Mouse (Mus musculus) hindbrain, embryonic 12.5 days (tissue): Measurements from ENCODE around the gene Hdac4. TPM values are rescaled to one million over a fixed set of nuclear protein-coding genes. Genes with fewer than 3 reads are reported as not detected.

Source experiments
- ATAC-seq: fragments of 200-750 bp; cut with Nextera tagmentation; 2 replicates; pipeline ENCODE4 v1.8.0; 2017; ENCODE audit warnings: moderate TSS enrichment; ENCODE audit not compliant: low FRiP score
- H3K27ac ChIP-seq: fragments of 300-500 bp; sonication (generic); 2 replicates; pipeline ENCODE4 v1.5.1; 2016; ENCODE audit warnings: mild to moderate bottlenecking
- H3K27me3 ChIP-seq: fragments of 300-500 bp; sonication (generic); 2 replicates; pipeline ENCODE4 v1.6.1; 2016; ENCODE audit warnings: mild to moderate bottlenecking
- H3K36me3 ChIP-seq: fragments of 300-500 bp; sonication (generic); 2 replicates; pipeline ENCODE4 v1.6.1; 2016; ENCODE audit warnings: mild to moderate bottlenecking
- H3K4me1 ChIP-seq: fragments of 300-500 bp; sonication (generic); 2 replicates; pipeline ENCODE4 v1.6.1; 2016
- H3K4me2 ChIP-seq: fragments of 300-500 bp; sonication (generic); replicated peaks from 2 replicates; pipeline ENCODE4 v1.6.1; 2016; ENCODE audit warnings: mild to moderate bottlenecking
- H3K4me3 ChIP-seq: fragments of 300-500 bp; sonication (generic); 2 replicates; pipeline ENCODE4 v1.5.1; 2016; ENCODE audit warnings: mild to moderate bottlenecking
- H3K9ac ChIP-seq: fragments of 300-500 bp; sonication (generic); 2 replicates; pipeline ENCODE4 v1.6.1; 2016; ENCODE audit warnings: mild to moderate bottlenecking, moderate library complexity
- H3K9me3 ChIP-seq: fragments of 300-500 bp; sonication (generic); replicated peaks from 2 replicates; pipeline ENCODE4 v1.6.1; 2016; ENCODE audit warnings: mild to moderate bottlenecking
- WGBS: fragments of 180-500 bp; shearing (Covaris S2); methylation state at CpG from one replicate; pipeline ENCODE4 v1.1.7; 2016; 5-methylcytosine and 5-hydroxymethylcytosine counted together
- polyA plus RNA-seq: library from polyadenylated mRNA; unstranded; fragments of >200 nt; fragmentation: Nextera tagmentation; extraction: Ambion mirVana; gene quantifications from 2 replicates; pipeline ENCODE4 v1.2.1, GENCODE M21; 2016

The Hdac4 gene
- polyA plus RNA-seq, 1 experiment from 2014 or later, result 25.5 TPM

DNA sequence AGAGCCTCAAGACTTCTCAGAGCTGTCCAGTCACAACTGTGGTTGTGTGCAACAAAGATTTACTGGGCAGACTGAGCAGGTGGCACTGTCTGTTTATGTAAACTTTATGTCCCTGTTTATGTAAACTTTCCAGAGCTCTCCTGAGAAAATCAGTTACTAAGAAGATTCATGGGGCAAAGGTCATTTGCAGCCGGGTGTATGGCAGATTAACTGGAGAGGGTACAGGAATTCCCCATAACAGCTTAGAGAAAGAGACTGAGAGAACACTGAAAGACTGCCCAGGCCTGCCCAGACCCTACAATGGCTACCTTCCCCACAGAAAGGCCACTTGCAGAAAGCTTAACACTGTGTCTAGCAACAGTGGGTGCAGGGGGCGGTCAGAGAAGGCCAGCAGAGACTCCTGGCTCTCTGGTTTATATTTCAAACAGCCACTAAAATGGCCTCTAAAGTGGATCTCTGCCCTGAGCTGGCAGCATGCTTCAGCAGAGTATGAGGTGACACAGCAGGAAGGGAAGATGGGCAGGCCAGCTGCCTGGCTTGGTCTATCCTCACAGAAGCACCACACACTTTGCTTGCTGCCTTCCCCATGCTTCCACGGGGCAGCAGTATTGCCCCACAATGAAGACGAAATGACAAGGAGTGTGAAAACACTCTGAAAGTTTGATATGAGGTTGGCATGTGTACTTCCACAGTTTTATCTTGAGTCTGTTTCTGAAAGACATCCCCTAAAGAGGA lies 179.4 kb downstream of the Hdac4 start:
- 87% methylated on average over 4 of the region's 4 CpGs for WGBS
- no peak for ATAC-seq

DNA sequence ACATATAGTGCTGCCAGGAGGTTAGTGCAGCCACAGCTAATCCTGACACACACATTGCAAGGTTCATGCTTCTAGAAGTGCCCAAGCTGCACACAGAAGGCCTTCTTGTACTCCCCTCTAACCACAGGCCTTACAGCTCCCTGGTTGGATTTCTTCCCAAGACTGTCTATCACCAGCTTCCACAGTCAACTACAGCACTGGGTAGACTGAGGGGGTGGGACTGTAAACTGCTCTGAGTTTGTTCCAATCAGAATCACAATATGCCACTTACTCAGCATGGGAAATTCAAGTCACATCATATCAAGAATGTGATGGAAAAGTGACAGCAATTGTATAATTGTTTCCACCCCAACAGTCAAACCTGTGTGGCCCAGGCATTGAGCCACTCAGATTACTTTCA lies 180.2 kb downstream of the Hdac4 start:
- no peaks in the 10 kb centered on the region for H3K27me3 ChIP-seq
- no peak for ATAC-seq
- H3K36me3 ChIP-seq, result peaks cover 9% of the 10 kb centered on the region
- no peaks in the 10 kb centered on the region for H3K4me1 ChIP-seq
- no peak overlapping the region for H3K4me2 ChIP-seq
- no peak overlapping the region for H3K4me3 ChIP-seq
- H3K9ac ChIP-seq, result no peak overlapping the region
- no peaks in the 10 kb centered on the region for H3K9me3 ChIP-seq
- H3K27ac ChIP-seq, result no peak overlapping the region

More for the DNA sequence above, 179.4 kb downstream of the Hdac4 start:
- Histone ChIP-seq H3K9ac (no peak overlapping the region), H3K4me3 (no peak overlapping the region), H3K4me1 (no peaks in the 10 kb centered on the region), H3K36me3 (peaks cover 9% of the 10 kb centered on the region), H3K27me3 (no peaks in the 10 kb centered on the region), H3K4me2 (no peak overlapping the region), H3K27ac (no peak overlapping the region), H3K9me3 (no peaks in the 10 kb centered on the region)

DNA sequence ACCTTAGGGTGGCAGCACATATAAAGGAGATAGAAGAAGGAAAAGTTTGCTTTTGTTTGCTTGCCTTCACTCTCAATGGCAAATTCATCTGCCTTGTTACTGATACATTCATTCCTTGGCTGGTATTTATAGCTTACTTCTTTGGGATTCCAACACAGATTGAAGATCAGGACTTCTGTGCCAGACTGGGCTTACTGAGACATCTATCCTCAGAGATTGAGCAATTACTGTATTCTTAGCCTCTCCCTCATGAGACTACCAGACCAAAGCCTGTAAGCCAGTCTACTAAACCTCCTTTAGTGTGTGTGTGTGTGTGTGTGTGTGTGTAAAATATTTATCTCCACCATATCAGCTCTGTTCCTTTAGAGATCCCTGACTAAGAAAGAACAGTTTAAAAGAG lies 181.0 kb downstream of the Hdac4 start:
- Histone ChIP-seq H3K9me3 (no peaks in the 10 kb centered on the region), H3K4me2 (no peak overlapping the region), H3K9ac (no peak overlapping the region), H3K27me3 (no peaks in the 10 kb centered on the region), H3K36me3 (peaks cover 9% of the 10 kb centered on the region), H3K27ac (no peak overlapping the region), H3K4me3 (no peak overlapping the region), H3K4me1 (no peaks in the 10 kb centered on the region)
- ATAC-seq, result no peak

DNA sequence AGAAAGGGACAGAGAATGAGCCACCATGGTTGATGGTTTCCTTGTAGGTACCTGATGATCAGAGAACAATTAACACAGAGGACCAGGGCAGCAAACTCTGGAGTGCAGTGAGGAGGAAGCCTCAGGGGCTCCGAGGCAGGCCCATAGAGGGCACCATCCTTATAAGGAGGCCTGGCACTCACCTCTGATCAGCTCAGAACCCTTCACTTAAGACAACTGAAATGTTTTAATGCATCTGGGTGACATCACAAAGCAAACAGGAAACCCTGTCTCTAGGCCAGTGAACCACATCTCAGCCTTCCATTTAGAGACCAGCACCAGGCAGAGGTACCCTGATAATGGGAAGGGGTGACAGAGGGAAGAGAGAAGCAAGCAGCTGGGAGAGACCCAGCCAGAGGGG lies 188.8 kb downstream of the Hdac4 start:
- Histone ChIP-seq H3K4me2 (no peak overlapping the region), H3K4me1 (peaks cover 2% of the 10 kb centered on the region; the same call in 1 of the 2 replicates), H3K4me3 (no peak overlapping the region), H3K27ac (no peak overlapping the region), H3K9ac (no peak overlapping the region), H3K27me3 (no peaks in the 10 kb centered on the region), H3K36me3 (peaks cover 7% of the 10 kb centered on the region), H3K9me3 (no peaks in the 10 kb centered on the region)
- ATAC-seq, result no peak
- WGBS, result 67% methylated on average over 1 of the region's 1 CpGs

DNA sequence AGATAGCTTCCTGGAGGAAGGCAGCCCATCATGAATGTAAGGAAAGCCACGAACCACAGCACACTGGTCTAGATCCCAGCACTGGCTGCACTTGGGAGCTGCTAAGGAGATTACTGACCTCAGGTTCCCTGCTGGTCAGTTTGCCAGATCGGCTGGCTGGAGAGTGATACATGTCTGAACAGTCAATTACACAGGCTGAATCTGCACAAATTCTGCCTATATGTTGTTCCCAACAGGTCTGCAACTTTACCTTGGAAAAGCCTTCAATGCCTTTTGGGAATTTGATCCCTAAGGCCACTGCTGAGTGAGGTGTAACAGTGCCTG lies 189.9 kb downstream of the Hdac4 start:
- Histone ChIP-seq H3K9ac (no peak overlapping the region), H3K4me2 (no peak overlapping the region), H3K4me1 (peaks cover 2% of the 10 kb centered on the region; the same call in 1 of the 2 replicates), H3K4me3 (no peak overlapping the region), H3K27me3 (no peaks in the 10 kb centered on the region), H3K9me3 (no peaks in the 10 kb centered on the region), H3K36me3 (peaks cover 8% of the 10 kb centered on the region), H3K27ac (no peak overlapping the region)
- no peak for ATAC-seq
- 52% methylated on average over 2 of the region's 2 CpGs for WGBS

DNA sequence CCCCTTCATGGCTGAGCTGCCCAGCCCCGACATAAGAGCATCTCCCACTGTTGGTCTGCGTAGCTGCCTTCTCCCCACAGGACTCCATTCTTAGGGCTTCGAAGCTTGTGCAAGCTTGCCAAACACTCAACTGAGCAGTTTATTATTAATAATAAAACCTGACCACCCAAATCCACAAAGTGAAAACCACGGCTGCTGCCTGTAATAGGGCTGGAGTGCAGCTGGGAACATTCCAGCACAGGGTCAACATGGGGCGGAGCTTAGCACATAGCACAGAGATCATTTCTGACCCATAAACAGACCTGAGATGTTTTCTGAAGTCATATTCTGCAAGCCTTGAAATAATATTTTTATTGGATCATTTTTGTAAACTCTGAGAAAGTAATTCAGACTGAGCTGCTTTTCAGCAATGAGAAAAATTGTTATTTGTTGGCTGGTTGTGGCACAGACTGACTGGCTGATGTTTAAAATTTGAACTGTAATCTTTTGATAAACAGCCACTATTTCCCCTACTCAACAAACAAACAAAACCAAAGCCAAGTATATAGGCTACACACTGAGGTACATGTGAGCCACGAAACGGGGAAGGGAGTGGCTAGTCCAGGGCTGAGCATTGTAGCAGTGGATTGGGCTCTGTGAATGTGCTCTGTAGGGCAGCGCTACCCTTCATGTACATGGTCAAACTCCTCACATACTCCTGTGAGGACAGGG lies 190.4 kb downstream of the Hdac4 start:
- 80% methylated on average over 8 of the region's 8 CpGs for WGBS
- peaks cover 2% of the 10 kb centered on the region; the same call in 1 of the 2 replicates for H3K4me1 ChIP-seq
- no peak overlapping the region for H3K4me2 ChIP-seq
- H3K27me3 ChIP-seq, result no peaks in the 10 kb centered on the region
- no peak overlapping the region for H3K4me3 ChIP-seq
- no peak overlapping the region for H3K9ac ChIP-seq
- H3K9me3 ChIP-seq, result no peaks in the 10 kb centered on the region
- H3K36me3 ChIP-seq, result peaks cover 8% of the 10 kb centered on the region
- no peak overlapping the region for H3K27ac ChIP-seq
- ATAC-seq, result no peak

DNA sequence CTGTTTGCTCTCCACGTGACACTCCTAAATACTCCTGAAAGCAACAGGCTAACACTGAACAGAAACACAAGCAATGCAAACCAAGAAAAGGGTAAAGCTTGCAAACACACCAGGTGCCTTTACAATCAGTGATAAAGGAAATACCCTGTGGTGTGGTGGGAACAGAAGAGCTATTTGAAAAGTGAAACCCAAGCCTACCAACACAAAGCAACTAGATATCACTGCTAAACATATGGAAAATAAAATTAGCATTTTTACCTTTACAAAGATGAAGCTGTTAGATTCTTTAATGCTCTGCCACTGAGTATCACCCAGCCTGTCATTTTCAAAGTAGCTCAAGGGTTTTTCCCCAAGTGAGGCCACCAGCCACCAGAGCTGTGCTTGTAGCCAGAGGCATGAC lies 191.4 kb downstream of the Hdac4 start:
- ATAC-seq, result no peak
- H3K27ac ChIP-seq, result no peak overlapping the region
- H3K9me3 ChIP-seq, result no peaks in the 10 kb centered on the region
- H3K4me3 ChIP-seq, result no peak overlapping the region
- H3K36me3 ChIP-seq, result peaks cover 12% of the 10 kb centered on the region
- peaks cover 2% of the 10 kb centered on the region; the same call in 1 of the 2 replicates for H3K4me1 ChIP-seq
- no peak overlapping the region for H3K4me2 ChIP-seq
- 61% methylated on average over 1 of the region's 1 CpGs for WGBS
- no peak overlapping the region for H3K9ac ChIP-seq
- no peaks in the 10 kb centered on the region for H3K27me3 ChIP-seq

DNA sequence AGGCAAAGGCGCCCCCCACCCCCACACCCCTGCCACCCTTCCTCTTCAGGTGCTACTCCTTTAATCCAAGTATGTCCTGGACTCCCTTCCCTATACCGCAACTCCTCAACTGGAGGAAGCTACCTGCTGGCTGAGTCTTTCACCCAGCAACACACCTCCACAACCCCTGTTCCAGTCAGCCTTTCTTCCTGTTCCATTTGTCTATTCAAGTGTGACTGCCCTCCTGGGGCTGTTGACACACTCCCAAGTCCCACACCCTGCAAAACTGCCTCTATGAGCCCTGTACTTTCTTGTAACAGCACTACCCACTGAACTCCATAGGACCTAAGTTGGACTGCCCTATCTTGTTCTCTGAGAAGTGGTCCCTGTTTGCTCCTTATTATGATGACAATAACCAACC lies 195.3 kb downstream of the Hdac4 start:
- Histone ChIP-seq H3K4me3 (no peak overlapping the region), H3K9me3 (no peaks in the 10 kb centered on the region), H3K4me1 (no peaks in the 10 kb centered on the region), H3K27ac (no peak overlapping the region), H3K27me3 (no peaks in the 10 kb centered on the region), H3K9ac (no peak overlapping the region), H3K36me3 (peaks cover 20% of the 10 kb centered on the region), H3K4me2 (no peak overlapping the region)
- no peak for ATAC-seq
- WGBS, result 93% methylated on average over 2 of the region's 2 CpGs

DNA sequence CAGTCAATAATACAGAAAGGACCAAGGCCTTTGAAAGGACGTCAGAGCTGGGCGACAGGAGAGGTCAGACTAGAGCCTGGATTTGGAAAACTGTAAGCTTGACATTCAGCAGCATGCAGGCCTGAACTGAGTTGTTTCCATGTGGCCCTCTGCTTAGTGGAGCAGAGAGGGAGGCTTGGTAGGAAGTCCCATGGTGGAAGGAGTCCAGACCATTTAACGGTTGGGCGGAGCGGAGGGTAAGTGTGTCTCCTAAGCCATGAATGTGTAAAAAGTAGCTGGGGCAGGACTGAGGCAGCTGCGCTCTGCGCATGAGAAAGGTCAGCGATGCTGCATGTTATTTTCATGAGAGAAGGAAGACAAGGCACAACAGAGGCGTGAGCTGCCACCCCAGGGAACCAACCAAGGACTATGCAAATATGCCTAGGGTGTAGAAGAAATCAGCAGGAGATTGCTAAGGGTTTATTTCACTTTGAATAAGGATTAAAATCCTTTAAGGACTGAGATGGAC lies 201.8 kb downstream of the Hdac4 start:
- no peaks in the 10 kb centered on the region for H3K27me3 ChIP-seq
- no peak for ATAC-seq
- H3K36me3 ChIP-seq, result peaks cover 51% of the 10 kb centered on the region
- no peak overlapping the region for H3K27ac ChIP-seq
- WGBS, result 77% methylated on average over 9 of the region's 9 CpGs
- no peak overlapping the region for H3K4me3 ChIP-seq
- H3K9ac ChIP-seq, result no peak overlapping the region
- no peak overlapping the region for H3K4me2 ChIP-seq
- no peaks in the 10 kb centered on the region for H3K9me3 ChIP-seq
- H3K4me1 ChIP-seq, result 0 out of 2 replicates have a peak, but pooled peaks cover 3% of the 10 kb centered on the region

DNA sequence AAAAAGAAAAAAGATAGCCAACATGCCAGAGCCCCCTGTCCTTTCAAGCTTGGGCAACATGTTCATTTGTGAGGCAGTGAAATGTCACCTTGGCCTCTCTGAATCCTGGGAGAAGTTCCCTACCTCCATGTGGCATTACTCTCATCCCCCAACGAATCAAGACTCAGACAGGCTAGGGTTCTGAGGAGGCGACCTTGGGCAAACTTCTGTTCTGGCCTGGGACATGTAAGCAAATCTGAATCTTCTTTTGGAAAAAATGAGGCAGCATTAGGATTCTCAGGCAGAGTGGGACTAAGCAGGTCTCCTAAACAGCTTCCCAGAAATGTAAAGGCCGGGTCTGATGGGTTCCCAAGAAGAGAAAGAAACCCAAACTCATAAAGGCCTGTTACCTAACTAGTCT lies 202.8 kb downstream of the Hdac4 start:
- Histone ChIP-seq H3K4me2 (no peak overlapping the region), H3K27ac (no peak overlapping the region), H3K9ac (no peak overlapping the region), H3K9me3 (no peaks in the 10 kb centered on the region), H3K4me3 (no peak overlapping the region), H3K36me3 (peaks cover 59% of the 10 kb centered on the region), H3K4me1 (0 out of 2 replicates have a peak, but pooled peaks cover 3% of the 10 kb centered on the region), H3K27me3 (no peaks in the 10 kb centered on the region)
- no peak for ATAC-seq
- WGBS, result 82% methylated on average over 3 of the region's 3 CpGs

DNA sequence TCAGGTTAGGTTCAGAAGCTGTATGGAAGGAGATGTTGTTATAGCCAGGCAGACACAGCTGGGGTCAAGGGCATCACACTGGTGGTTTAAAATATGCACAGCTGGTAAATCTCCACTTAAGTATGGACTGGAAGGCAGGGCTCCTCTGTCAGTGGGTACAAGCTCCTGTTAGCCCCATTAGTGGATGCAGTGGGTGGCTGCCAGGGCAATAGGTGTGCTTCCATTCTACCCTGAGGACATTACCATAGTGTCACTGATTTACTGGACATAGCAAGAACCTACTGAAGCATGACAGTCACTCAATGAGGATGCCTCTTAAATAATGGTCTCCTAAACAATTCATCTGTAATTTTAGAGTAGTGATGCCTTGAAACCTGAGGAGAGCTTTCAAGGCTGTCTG lies 203.9 kb downstream of the Hdac4 start:
- H3K9me3 ChIP-seq, result no peaks in the 10 kb centered on the region
- ATAC-seq, result no peak
- H3K4me1 ChIP-seq, result 0 out of 2 replicates have a peak, but pooled peaks cover 3% of the 10 kb centered on the region
- H3K27ac ChIP-seq, result no peak overlapping the region
- no peak overlapping the region for H3K4me2 ChIP-seq
- H3K36me3 ChIP-seq, result peaks cover 69% of the 10 kb centered on the region
- no peak overlapping the region for H3K4me3 ChIP-seq
- H3K27me3 ChIP-seq, result no peaks in the 10 kb centered on the region
- H3K9ac ChIP-seq, result no peak overlapping the region

DNA sequence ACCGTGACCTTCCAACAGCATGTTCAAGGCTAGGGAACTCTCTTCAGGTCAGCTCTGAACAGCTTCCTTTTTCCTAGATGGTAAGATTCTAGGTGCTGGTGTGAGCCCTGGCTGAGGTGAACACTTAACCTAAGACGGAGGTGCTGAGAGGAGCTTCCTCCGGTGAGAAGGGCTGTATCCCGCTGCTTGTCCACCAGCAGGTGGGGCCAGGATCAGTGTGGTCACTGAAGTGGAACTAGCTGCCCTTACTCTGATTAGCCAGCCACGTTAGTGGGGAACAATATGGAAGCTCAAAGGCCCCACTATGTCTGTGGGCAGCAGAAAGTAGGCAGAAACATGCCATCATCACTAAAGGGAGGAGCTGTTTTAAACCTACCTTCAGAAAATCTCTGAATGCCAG lies 204.6 kb downstream of the Hdac4 start:
- WGBS, result 83% methylated on average over 5 of the region's 5 CpGs
- Histone ChIP-seq H3K36me3 (peaks cover 75% of the 10 kb centered on the region), H3K4me2 (no peak overlapping the region)

DNA sequence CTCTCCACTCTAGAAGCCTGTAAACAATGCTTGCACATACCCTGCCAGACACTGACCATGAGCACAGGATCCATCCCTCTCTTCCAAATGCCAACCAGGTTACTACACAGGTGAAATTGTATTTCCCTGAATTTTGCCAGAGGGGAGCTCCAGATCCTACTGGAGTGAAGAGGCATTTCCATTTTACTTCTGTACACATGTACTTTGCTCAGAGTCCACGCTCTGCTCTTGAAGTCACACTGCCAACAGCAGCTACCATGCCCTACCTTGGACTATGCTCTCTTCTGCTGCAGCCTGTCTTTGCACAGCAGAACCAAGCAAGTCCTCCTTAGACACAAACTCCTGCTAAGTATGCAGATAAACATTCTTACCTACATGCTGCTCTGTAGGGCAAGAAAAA lies 206.6 kb downstream of the Hdac4 start:
- Histone ChIP-seq H3K36me3 (peaks cover 78% of the 10 kb centered on the region), H3K4me1 (0 out of 2 replicates have a peak, but pooled peaks cover 3% of the 10 kb centered on the region), H3K9ac (no peak overlapping the region), H3K4me3 (no peak overlapping the region), H3K9me3 (no peaks in the 10 kb centered on the region), H3K27ac (no peak overlapping the region), H3K27me3 (no peaks in the 10 kb centered on the region), H3K4me2 (no peak overlapping the region)
- 97% methylated on average over 1 of the region's 1 CpGs for WGBS
- ATAC-seq, result no peak

More for the DNA sequence above, 204.6 kb downstream of the Hdac4 start:
- ATAC-seq, result no peak
- Histone ChIP-seq H3K9ac (no peak overlapping the region), H3K4me3 (no peak overlapping the region), H3K4me1 (0 out of 2 replicates have a peak, but pooled peaks cover 3% of the 10 kb centered on the region), H3K27ac (no peak overlapping the region), H3K27me3 (no peaks in the 10 kb centered on the region), H3K9me3 (no peaks in the 10 kb centered on the region)
